Mouse (Mus musculus) hindbrain, embryonic 12.5 days (tissue): ENCODE results near the gene Gcc2. TPM values are rescaled to one million over a fixed set of nuclear protein-coding genes. Genes with fewer than 3 reads are reported as not detected.
"Not testable (repeated sequence)": the region's sequence is repeated elsewhere in the genome, so short reads cannot be mapped to it uniquely, and the experiment has no call there.

Source experiments
- ATAC-seq: fragments of 200-750 bp; cut with Nextera tagmentation; 2 replicates; pipeline ENCODE4 v1.8.0; 2017; ENCODE audit warnings: moderate TSS enrichment; ENCODE audit not compliant: low FRiP score
- H3K27ac ChIP-seq: fragments of 300-500 bp; sonication (generic); 2 replicates; pipeline ENCODE4 v1.5.1; 2016; ENCODE audit warnings: mild to moderate bottlenecking
- H3K27me3 ChIP-seq: fragments of 300-500 bp; sonication (generic); 2 replicates; pipeline ENCODE4 v1.6.1; 2016; ENCODE audit warnings: mild to moderate bottlenecking
- H3K36me3 ChIP-seq: fragments of 300-500 bp; sonication (generic); 2 replicates; pipeline ENCODE4 v1.6.1; 2016; ENCODE audit warnings: mild to moderate bottlenecking
- H3K4me1 ChIP-seq: fragments of 300-500 bp; sonication (generic); 2 replicates; pipeline ENCODE4 v1.6.1; 2016
- H3K4me2 ChIP-seq: fragments of 300-500 bp; sonication (generic); replicated peaks from 2 replicates; pipeline ENCODE4 v1.6.1; 2016; ENCODE audit warnings: mild to moderate bottlenecking
- H3K4me3 ChIP-seq: fragments of 300-500 bp; sonication (generic); 2 replicates; pipeline ENCODE4 v1.5.1; 2016; ENCODE audit warnings: mild to moderate bottlenecking
- H3K9ac ChIP-seq: fragments of 300-500 bp; sonication (generic); 2 replicates; pipeline ENCODE4 v1.6.1; 2016; ENCODE audit warnings: mild to moderate bottlenecking, moderate library complexity
- H3K9me3 ChIP-seq: fragments of 300-500 bp; sonication (generic); replicated peaks from 2 replicates; pipeline ENCODE4 v1.6.1; 2016; ENCODE audit warnings: mild to moderate bottlenecking
- WGBS: fragments of 180-500 bp; shearing (Covaris S2); methylation state at CpG from one replicate; pipeline ENCODE4 v1.1.7; 2016; 5-methylcytosine and 5-hydroxymethylcytosine counted together
- polyA plus RNA-seq: library from polyadenylated mRNA; unstranded; fragments of >200 nt; fragmentation: Nextera tagmentation; extraction: Ambion mirVana; gene quantifications from 2 replicates; pipeline ENCODE4 v1.2.1, GENCODE M21; 2016

The Gcc2 gene
- polyA plus RNA-seq, 1 experiment from 2014 or later, result 65.1 TPM

DNA sequence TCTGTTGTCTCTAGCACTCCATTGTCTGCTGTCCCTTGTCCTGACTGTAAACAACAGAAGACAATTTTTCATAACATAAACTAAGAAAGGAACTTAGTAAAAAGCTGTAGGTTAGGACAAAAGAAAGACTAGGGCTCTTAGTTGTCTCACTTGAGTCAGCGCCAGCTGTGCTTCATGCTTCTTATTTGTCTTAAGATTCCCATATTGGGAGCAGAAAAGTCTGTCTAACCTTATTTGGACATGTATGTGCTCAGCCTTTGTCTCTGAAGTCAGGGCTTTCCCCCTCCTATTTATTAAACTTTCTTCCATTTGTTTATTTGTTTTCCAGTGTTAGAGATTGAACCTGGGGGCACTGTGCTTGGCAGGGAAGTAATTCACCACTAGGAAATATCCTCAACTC, 80.9 kb downstream of the Gcc2 start:
- no peak overlapping the region for H3K27ac ChIP-seq
- H3K4me1 ChIP-seq, result no peaks in the 10 kb centered on the region
- H3K9me3 ChIP-seq, result no peaks in the 10 kb centered on the region
- H3K36me3 ChIP-seq, result no peaks in the 10 kb centered on the region
- no peak overlapping the region for H3K9ac ChIP-seq
- no peak for ATAC-seq
- H3K4me3 ChIP-seq, result no peak overlapping the region
- no peak overlapping the region for H3K4me2 ChIP-seq
- WGBS, result 91% methylated on average over 1 of the region's 1 CpGs
- H3K27me3 ChIP-seq, result no peaks in the 10 kb centered on the region

- WGBS, result 87% methylated on average over 4 of the region's 4 CpGs
- H3K27me3 ChIP-seq, H3K27ac ChIP-seq, H3K4me2 ChIP-seq, H3K4me3 ChIP-seq, H3K9me3 ChIP-seq, H3K9ac ChIP-seq, H3K36me3 ChIP-seq, ATAC-seq, H3K4me1 ChIP-seq: not testable (repeated sequence)
Observed at GRCm38 (mm10) chr10:58337091-58337490, 81.8 kb downstream of the Gcc2 start.

GRCm38 (mm10) chr10:58338590-58338989, 83.3 kb downstream of the Gcc2 start:
- Histone ChIP-seq H3K27me3 (no peaks in the 10 kb centered on the region), H3K9me3 (no peaks in the 10 kb centered on the region), H3K4me2 (no peak overlapping the region), H3K4me1 (no peaks in the 10 kb centered on the region), H3K9ac (no peak overlapping the region), H3K4me3 (no peak overlapping the region), H3K36me3 (no peaks in the 10 kb centered on the region), H3K27ac (0 out of 2 replicates have a peak overlapping the region, but pooled peaks have one; percentile 44)
- 59% methylated on average over 1 of the region's 1 CpGs for WGBS
- no peak for ATAC-seq

- ATAC-seq, result no peak
- Histone ChIP-seq H3K36me3 (no peaks in the 10 kb centered on the region), H3K9ac (no peak overlapping the region), H3K4me2 (no peak overlapping the region), H3K4me1 (no peaks in the 10 kb centered on the region), H3K27ac (no peak overlapping the region; the same call in 1 of the 2 replicates), H3K9me3 (0 out of 2 replicates have a peak, but pooled peaks cover 2% of the 10 kb centered on the region), H3K27me3 (no peaks in the 10 kb centered on the region), H3K4me3 (no peak overlapping the region)
- 72% methylated on average over 2 of the region's 2 CpGs for WGBS
Observed at GRCm38 (mm10) chr10:58341685-58342084, 86.4 kb downstream of the Gcc2 start.

DNA sequence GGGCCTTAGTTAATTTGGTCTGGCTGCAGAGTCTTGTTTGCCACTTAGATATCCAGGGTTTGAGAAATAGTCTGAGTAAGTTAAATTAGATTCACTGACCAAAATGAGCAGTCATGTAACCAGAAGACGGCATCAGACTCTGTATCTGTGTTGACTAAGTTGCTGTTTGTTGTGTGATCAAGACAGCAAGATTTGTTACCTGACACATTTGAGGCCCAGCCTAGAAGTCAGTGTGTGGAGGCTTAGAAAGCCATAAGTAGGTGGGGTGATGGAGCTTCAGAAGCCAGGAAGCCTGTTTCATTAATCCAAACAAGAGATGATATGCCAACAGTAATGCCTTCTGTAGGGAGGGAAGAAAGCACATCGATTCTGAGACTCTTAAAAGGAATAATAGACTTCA, 86.9 kb downstream of the Gcc2 start:
- H3K36me3 ChIP-seq, result no peaks in the 10 kb centered on the region
- H3K4me1 ChIP-seq, result no peaks in the 10 kb centered on the region
- H3K4me2 ChIP-seq, result no peak overlapping the region
- H3K4me3 ChIP-seq, result no peak overlapping the region
- H3K27me3 ChIP-seq, result no peaks in the 10 kb centered on the region
- no peak overlapping the region; the same call in 1 of the 2 replicates for H3K27ac ChIP-seq
- WGBS, result 89% methylated on average over 2 of the region's 2 CpGs
- 0 out of 2 replicates have a peak, but pooled peaks cover 2% of the 10 kb centered on the region for H3K9me3 ChIP-seq
- no peak for ATAC-seq
- no peak overlapping the region for H3K9ac ChIP-seq

DNA sequence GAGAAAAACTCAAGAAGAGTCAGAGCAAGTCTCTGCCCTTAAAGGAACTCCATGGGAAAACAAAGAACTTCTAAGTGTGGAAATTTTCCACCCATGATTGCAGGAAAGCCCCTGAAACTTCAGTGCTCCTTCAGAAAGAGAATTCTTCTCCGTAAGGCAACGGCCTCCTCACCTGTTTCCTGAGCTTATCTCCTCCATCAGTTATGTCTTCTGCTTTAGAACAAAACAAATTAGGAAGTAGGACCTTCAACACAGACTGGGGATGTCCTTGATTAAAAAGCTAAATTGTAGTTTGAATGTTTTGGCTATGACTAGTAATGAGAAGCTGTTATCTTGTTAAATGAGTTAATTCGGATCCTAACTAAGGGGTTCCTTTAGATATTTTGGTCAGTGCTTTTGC, 88.3 kb downstream of the Gcc2 start:
- no peaks in the 10 kb centered on the region for H3K4me1 ChIP-seq
- H3K4me3 ChIP-seq, result no peak overlapping the region
- ATAC-seq, result no peak
- 96% methylated on average over 3 of the region's 3 CpGs for WGBS
- H3K4me2 ChIP-seq, result no peak overlapping the region
- no peak overlapping the region for H3K9ac ChIP-seq
- 0 out of 2 replicates have a peak, but pooled peaks cover 2% of the 10 kb centered on the region for H3K9me3 ChIP-seq
- no peaks in the 10 kb centered on the region for H3K36me3 ChIP-seq
- no peaks in the 10 kb centered on the region for H3K27me3 ChIP-seq
- H3K27ac ChIP-seq, result no peak overlapping the region

GRCm38 (mm10) chr10:58350600-58350999, 95.3 kb downstream of the Gcc2 start:
- no peaks in the 10 kb centered on the region for H3K9me3 ChIP-seq
- H3K4me2 ChIP-seq, result no peak overlapping the region
- WGBS, result 90% methylated on average over 3 of the region's 3 CpGs
- H3K4me3 ChIP-seq, result no peak overlapping the region
- no peaks in the 10 kb centered on the region for H3K27me3 ChIP-seq
- no peak overlapping the region for H3K27ac ChIP-seq
- no peaks in the 10 kb centered on the region for H3K4me1 ChIP-seq
- no peak overlapping the region for H3K9ac ChIP-seq
- no peak for ATAC-seq
- H3K36me3 ChIP-seq, result no peaks in the 10 kb centered on the region

- Histone ChIP-seq H3K27ac (no peak overlapping the region), H3K4me3 (no peak overlapping the region), H3K27me3 (no peaks in the 10 kb centered on the region), H3K36me3 (no peaks in the 10 kb centered on the region), H3K4me2 (no peak overlapping the region), H3K4me1 (no peaks in the 10 kb centered on the region), H3K9me3 (no peaks in the 10 kb centered on the region), H3K9ac (no peak overlapping the region)
- ATAC-seq, result no peak
- 89% methylated on average over 2 of the region's 2 CpGs for WGBS
Observed at GRCm38 (mm10) chr10:58351670-58352069, 96.4 kb downstream of the Gcc2 start.

DNA sequence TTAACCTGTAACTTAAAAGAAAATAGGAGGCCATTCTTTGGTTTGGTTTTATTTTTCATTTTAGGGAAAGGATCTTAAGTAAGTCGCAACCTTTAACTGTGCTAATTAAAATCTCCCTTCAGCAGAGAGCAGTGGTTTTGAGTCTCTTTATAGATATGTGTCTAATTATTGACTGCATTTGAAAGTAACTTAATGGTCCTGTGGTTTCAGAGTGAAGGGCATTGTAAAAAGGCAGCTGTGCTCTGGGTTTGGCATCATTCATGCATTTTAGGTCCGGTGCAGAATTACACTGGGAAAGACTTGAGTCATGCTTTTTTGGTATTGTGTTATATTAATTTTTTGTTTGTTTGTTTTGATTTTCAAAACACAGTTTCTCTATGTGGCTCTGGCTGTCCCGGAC, 97.1 kb downstream of the Gcc2 start:
- no peak overlapping the region for H3K9ac ChIP-seq
- no peaks in the 10 kb centered on the region for H3K36me3 ChIP-seq
- H3K4me2 ChIP-seq, result no peak overlapping the region
- no peak overlapping the region for H3K4me3 ChIP-seq
- no peak for ATAC-seq
- 85% methylated on average over 3 of the region's 3 CpGs for WGBS
- no peaks in the 10 kb centered on the region for H3K9me3 ChIP-seq
- no peaks in the 10 kb centered on the region for H3K4me1 ChIP-seq
- no peak overlapping the region for H3K27ac ChIP-seq
- H3K27me3 ChIP-seq, result no peaks in the 10 kb centered on the region

- 29% methylated on average over 3 of the region's 3 CpGs for WGBS
- Histone ChIP-seq H3K36me3 (no peaks in the 10 kb centered on the region), H3K27me3 (no peaks in the 10 kb centered on the region), H3K4me3 (no peak overlapping the region), H3K4me2 (no peak overlapping the region), H3K27ac (no peak overlapping the region), H3K9ac (no peak overlapping the region), H3K4me1 (no peaks in the 10 kb centered on the region), H3K9me3 (no peaks in the 10 kb centered on the region)
- no peak for ATAC-seq
Observed at GRCm38 (mm10) chr10:58354561-58354960, 99.3 kb downstream of the Gcc2 start.

Other genes with a start within 250 kb of the Gcc2 start
- gene AW822073, start 30.6 kb upstream of the Gcc2 start, polyA plus RNA-seq, result not detected in 2 replicates
- not detected in 2 replicates for gene Duxf3, start 22.8 kb upstream of the Gcc2 start, polyA plus RNA-seq
- not detected in 2 replicates for gene Gm4981, start 18.8 kb upstream of the Gcc2 start, polyA plus RNA-seq
- 88.9 and 101 TPM in 2 replicates for gene Lims1, start 68.0 kb downstream of the Gcc2 start, polyA plus RNA-seq
- 30.5 and 31.6 TPM in 2 replicates for gene Ranbp2, start 191.4 kb downstream of the Gcc2 start, polyA plus RNA-seq
- gene Ccdc138, start 242.5 kb downstream of the Gcc2 start, polyA plus RNA-seq, result 11.4 and 13.2 TPM in 2 replicates